Mouse (Mus musculus): ENCODE results near the gene Cdh15. TPM values are rescaled to one million over a fixed set of nuclear protein-coding genes. Genes with fewer than 3 reads are reported as not detected.

Cdh15 gene
- not detected for polyA plus RNA-seq (2014; fragmentation: Illumina TruSeq; extraction: RNeasy Lipid Tissue Mini Kit (QIAGEN cat#74804); ENCODE audit: low read depth, low replicate concordance)

GRCm38 (mm10) chr8:122847829-122848561 lies at the start of gene Cdh15:
Cdh15 (plus strand) TSS chr8:122847966.

Other genes with a start within 250 kb of the Cdh15 start
- gene Galns, start 236.5 kb upstream of the Cdh15 start, polyA plus RNA-seq (2014; fragmentation: Illumina TruSeq; extraction: RNeasy Lipid Tissue Mini Kit (QIAGEN cat#74804); ENCODE audit: low read depth, low replicate concordance) = 0.53 TPM
- gene Trappc2l, start 236.3 kb upstream of the Cdh15 start, polyA plus RNA-seq (2014; fragmentation: Illumina TruSeq; extraction: RNeasy Lipid Tissue Mini Kit (QIAGEN cat#74804); ENCODE audit: low read depth, low replicate concordance) = 10.4 TPM
- not detected for gene Pabpn1l, start 225.2 kb upstream of the Cdh15 start, polyA plus RNA-seq (2014; fragmentation: Illumina TruSeq; extraction: RNeasy Lipid Tissue Mini Kit (QIAGEN cat#74804); ENCODE audit: low read depth, low replicate concordance)
- gene Cbfa2t3, start 148.9 kb upstream of the Cdh15 start, polyA plus RNA-seq (2014; fragmentation: Illumina TruSeq; extraction: RNeasy Lipid Tissue Mini Kit (QIAGEN cat#74804); ENCODE audit: low read depth, low replicate concordance) = 0.11 TPM
- 0.74 TPM for gene Acsf3, start 72.5 kb upstream of the Cdh15 start, polyA plus RNA-seq (2014; fragmentation: Illumina TruSeq; extraction: RNeasy Lipid Tissue Mini Kit (QIAGEN cat#74804); ENCODE audit: low read depth, low replicate concordance)
- gene Ankrd11, start 194.3 kb downstream of the Cdh15 start, polyA plus RNA-seq (2014; fragmentation: Illumina TruSeq; extraction: RNeasy Lipid Tissue Mini Kit (QIAGEN cat#74804); ENCODE audit: low read depth, low replicate concordance) = 42.7 TPM
- gene Spg7, start 215.0 kb downstream of the Cdh15 start, polyA plus RNA-seq (2014; fragmentation: Illumina TruSeq; extraction: RNeasy Lipid Tissue Mini Kit (QIAGEN cat#74804); ENCODE audit: low read depth, low replicate concordance) = 20.0 TPM

Data from testis, adult 10 weeks (tissue).